Mouse (Mus musculus): ENCODE measurements around the gene Cuedc1. TPM values are rescaled to one million over a fixed set of nuclear protein-coding genes. Genes with fewer than 3 reads are reported as not detected.
"Not testable (repeated sequence)": the region's sequence is repeated elsewhere in the genome, so short reads cannot be mapped to it uniquely, and the experiment has no call there.

Cuedc1 gene
- polyA plus RNA-seq, 1 experiment from 2014 or later: 16.8 TPM

GRCm38 (mm10) chr11:88201172-88201571 is 103.3 kb downstream of the Cuedc1 start:
- Histone ChIP-seq H3K36me3 (ENCODE audit: insufficient read depth) (no peaks in the 10 kb centered on the region), H3K9me3 (ENCODE audit: low read depth, low read length) (no peaks in the 10 kb centered on the region), H3K4me2 (no peak overlapping the region), H3K27ac (ENCODE audit: low read depth) (no peak overlapping the region), H3K27me3 (ENCODE audit: insufficient read depth, low read length) (no peaks in the 10 kb centered on the region), H3K4me3 (ENCODE audit: low read depth, low read length) (no peak overlapping the region), H3K9ac (no peak overlapping the region), H3K4me1 (ENCODE audit: insufficient read depth) (peaks cover 6% of the 10 kb centered on the region; the same call in 1 of the 2 replicates)
- no peak for TF ChIP-seq CTCF (IDR thresholded peaks at IDR 0.05; ENCODE audit: low read depth)
- ATAC-seq (ENCODE audit: insufficient read depth) (no peak), DNase-seq (no peak)
- 64% methylated on average over 2 of the region's 2 CpGs for WGBS

DNA sequence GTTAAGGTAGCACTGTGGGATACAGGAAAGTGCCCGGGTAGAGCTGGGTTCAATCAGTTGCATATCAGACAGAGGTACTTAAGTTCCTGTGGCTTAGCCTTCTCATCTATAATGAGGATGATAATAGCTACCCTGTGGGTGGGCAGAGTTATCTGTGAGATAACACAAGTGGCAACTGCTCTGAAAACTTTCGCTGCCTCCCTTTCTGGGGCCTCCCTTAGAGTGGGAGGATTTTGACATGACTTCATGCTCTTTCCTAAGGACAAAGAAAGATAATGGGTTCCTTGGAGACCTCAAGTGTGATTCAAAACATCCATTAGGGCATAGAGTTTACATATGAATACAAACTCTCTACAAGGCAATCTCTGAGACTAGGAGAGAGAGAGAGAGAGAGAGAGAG is 104.2 kb downstream of the Cuedc1 start:
- H3K4me1 ChIP-seq (ENCODE audit: insufficient read depth): peaks cover 6% of the 10 kb centered on the region; the same call in 1 of the 2 replicates
- 8% methylated on average over 2 of the region's 2 CpGs for WGBS
- H3K9me3 ChIP-seq (ENCODE audit: low read depth, low read length): no peaks in the 10 kb centered on the region
- ATAC-seq (ENCODE audit: insufficient read depth) (no peak), DNase-seq (no peak)
- no peak overlapping the region for H3K4me3 ChIP-seq (ENCODE audit: low read depth, low read length)
- H3K9ac ChIP-seq: no peak overlapping the region
- TF ChIP-seq CTCF (IDR thresholded peaks at IDR 0.05; ENCODE audit: low read depth): no peak
- no peaks in the 10 kb centered on the region for H3K27me3 ChIP-seq (ENCODE audit: insufficient read depth, low read length)
- H3K4me2 ChIP-seq: no peak overlapping the region
- H3K36me3 ChIP-seq (ENCODE audit: insufficient read depth): no peaks in the 10 kb centered on the region
- no peak overlapping the region for H3K27ac ChIP-seq (ENCODE audit: low read depth)

DNA sequence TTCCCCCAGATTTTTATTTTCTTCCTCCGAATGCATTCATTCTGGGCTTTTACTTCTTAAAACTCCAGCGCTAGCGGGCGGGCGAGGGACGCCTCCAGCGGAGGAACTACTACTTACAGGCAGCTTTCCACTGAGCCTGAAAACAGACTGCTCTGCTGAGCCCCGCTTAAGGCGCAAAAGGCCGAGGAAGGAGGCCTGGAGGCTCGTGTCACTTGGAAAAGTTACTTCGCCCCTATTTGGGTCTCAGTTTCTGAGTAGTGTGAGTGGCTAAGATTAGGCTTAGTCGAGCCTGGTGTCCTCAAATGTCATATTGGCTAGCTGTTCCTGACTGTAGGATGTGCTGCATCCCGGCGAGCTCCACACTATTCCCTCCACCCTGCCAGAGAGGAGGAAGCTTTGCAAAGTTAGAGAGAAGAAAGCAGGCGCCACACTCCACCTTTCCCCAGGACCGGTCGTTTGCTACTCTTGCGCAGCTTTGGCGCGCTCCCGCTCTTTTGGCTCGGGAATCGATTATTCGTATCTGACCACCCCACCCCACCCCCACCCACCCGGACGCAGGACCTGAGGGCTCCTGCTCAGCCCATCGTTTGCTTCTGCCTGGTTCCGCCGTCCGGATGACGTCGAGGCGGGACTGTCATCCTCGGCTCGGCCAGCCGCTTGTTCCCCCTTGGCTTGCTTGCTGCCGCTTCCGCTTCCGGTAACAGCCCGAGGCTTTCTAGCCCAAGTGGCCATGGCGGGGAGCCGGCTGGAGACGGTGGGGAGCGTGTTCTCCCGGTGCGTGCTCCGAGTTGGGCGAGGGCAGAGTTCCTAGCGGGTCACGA is 106.1 kb downstream of the Cuedc1 start, which contains the start of gene Mrps23:
Gene Mrps23, plus strand, starts transcription at position 677 of the 821 bp plus-strand sequence.
- Histone ChIP-seq H3K9me3 (ENCODE audit: low read depth, low read length) (no peaks in the 10 kb centered on the region), H3K27me3 (ENCODE audit: insufficient read depth, low read length) (no peaks in the 10 kb centered on the region), H3K4me3 (ENCODE audit: low read depth, low read length) (peak within 1 kb of the TSS; percentile 83), H3K4me2 (peak within 1 kb of the TSS; percentile 91), H3K36me3 (ENCODE audit: insufficient read depth) (peaks cover 11% of the 10 kb centered on the region), H3K9ac (peak within 1 kb of the TSS; percentile 80), H3K4me1 (ENCODE audit: insufficient read depth) (peaks cover 4% of the 10 kb centered on the region; the same call in 1 of the 2 replicates), H3K27ac (ENCODE audit: low read depth) (peak within 1 kb of the TSS; percentile 91)
- DNase-seq: peak; percentile 97
- TF ChIP-seq CTCF (IDR thresholded peaks at IDR 0.05; ENCODE audit: low read depth): peak; percentile 60
- WGBS: 0% methylated on average over 51 of the region's 51 CpGs
- ATAC-seq (ENCODE audit: insufficient read depth): peak; percentile 97

GRCm38 (mm10) chr11:88204593-88205368 is 106.9 kb downstream of the Cuedc1 start:
- ATAC-seq (ENCODE audit: insufficient read depth) (peak; percentile 26), DNase-seq (no peak)
- H3K4me3 ChIP-seq (ENCODE audit: low read depth, low read length): peak overlapping the region; percentile 83
- H3K9me3 ChIP-seq (ENCODE audit: low read depth, low read length): no peaks in the 10 kb centered on the region
- 31% methylated on average over 30 of the region's 30 CpGs for WGBS
- H3K27me3 ChIP-seq (ENCODE audit: insufficient read depth, low read length): no peaks in the 10 kb centered on the region
- H3K9ac ChIP-seq: peak overlapping the region; percentile 80
- peak overlapping the region; percentile 52; the same call in 1 of the 2 replicates for H3K27ac ChIP-seq (ENCODE audit: low read depth)
- H3K4me2 ChIP-seq: peak overlapping the region; percentile 91
- peaks cover 19% of the 10 kb centered on the region for H3K36me3 ChIP-seq (ENCODE audit: insufficient read depth)
- TF ChIP-seq CTCF (IDR thresholded peaks at IDR 0.05; ENCODE audit: low read depth): no peak
- H3K4me1 ChIP-seq (ENCODE audit: insufficient read depth): peaks cover 4% of the 10 kb centered on the region; the same call in 1 of the 2 replicates

DNA sequence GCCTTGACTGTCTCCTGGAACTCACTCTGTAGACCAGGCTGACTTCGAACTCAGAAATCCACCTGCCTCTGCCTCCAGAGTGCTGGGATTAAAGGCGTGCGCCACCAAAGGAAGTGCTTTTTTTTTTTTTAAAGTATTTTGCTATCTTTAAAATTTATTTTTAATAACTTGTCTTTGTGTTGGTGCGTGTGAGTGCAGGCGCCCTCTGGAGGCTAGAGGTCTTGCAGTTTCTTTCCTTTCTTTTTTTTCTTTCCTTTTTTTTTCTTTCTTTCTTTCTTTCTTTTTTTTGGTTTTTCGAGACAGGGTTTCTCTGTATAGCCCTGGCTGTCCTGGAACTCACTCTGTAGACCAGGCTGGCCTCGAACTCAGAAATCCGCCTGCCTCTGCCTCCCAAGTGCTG is 108.7 kb downstream of the Cuedc1 start:
- not testable (repeated sequence) for H3K4me1 ChIP-seq (ENCODE audit: insufficient read depth); H3K9me3 ChIP-seq (ENCODE audit: low read depth, low read length); H3K27me3 ChIP-seq (ENCODE audit: insufficient read depth, low read length); H3K9ac ChIP-seq; ATAC-seq (ENCODE audit: insufficient read depth); H3K27ac ChIP-seq (ENCODE audit: low read depth); H3K4me3 ChIP-seq (ENCODE audit: low read depth, low read length); H3K4me2 ChIP-seq
- peak; percentile 49 for TF ChIP-seq CTCF (IDR thresholded peaks at IDR 0.05; ENCODE audit: low read depth)
- peak; percentile 50 for DNase-seq
- WGBS: 78% methylated on average over 8 of the region's 8 CpGs
- H3K36me3 ChIP-seq (ENCODE audit: insufficient read depth): peaks cover 37% of the 10 kb centered on the region

DNA sequence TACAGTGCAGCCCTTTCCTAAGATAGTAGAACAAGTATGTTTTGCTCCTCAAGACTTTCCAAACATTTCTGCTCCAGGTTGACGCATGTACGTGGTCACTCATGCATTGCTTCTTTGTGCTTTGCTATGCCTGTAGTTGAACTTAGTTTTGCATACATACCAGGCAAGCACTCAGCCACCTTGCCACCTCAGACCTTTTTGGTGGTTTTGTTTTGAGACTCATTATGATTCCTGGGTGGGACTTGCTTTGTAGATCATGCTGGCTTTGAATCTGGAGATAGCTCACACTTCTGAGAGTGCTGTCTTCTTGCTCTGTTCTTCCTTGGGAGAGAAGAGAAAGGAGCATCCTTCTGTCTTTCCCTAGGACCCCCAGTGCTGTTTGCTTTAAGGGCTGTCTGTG is 109.8 kb downstream of the Cuedc1 start:
- no peak overlapping the region for H3K4me2 ChIP-seq
- H3K27me3 ChIP-seq (ENCODE audit: insufficient read depth, low read length): no peaks in the 10 kb centered on the region
- no peak for DNase-seq
- H3K9me3 ChIP-seq (ENCODE audit: low read depth, low read length): no peaks in the 10 kb centered on the region
- H3K4me3 ChIP-seq (ENCODE audit: low read depth, low read length): no peak overlapping the region
- H3K36me3 ChIP-seq (ENCODE audit: insufficient read depth): peaks cover 40% of the 10 kb centered on the region
- no peak for ATAC-seq (ENCODE audit: insufficient read depth)
- WGBS: 94% methylated on average over 2 of the region's 2 CpGs
- TF ChIP-seq CTCF (IDR thresholded peaks at IDR 0.05; ENCODE audit: low read depth): no peak
- no peak overlapping the region for H3K9ac ChIP-seq
- no peak overlapping the region for H3K27ac ChIP-seq (ENCODE audit: low read depth)
- peaks cover 4% of the 10 kb centered on the region; the same call in 1 of the 2 replicates for H3K4me1 ChIP-seq (ENCODE audit: insufficient read depth)

All from lung, embryonic 14.5 days (tissue).